Mouse (Mus musculus) adrenal gland, adult 2 months (tissue): Measurements from ENCODE around the gene Slc37a4. TPM values are rescaled to one million over a fixed set of nuclear protein-coding genes. Genes with fewer than 3 reads are reported as not detected.
"Not testable (repeated sequence)": the region's sequence is repeated elsewhere in the genome, so short reads cannot be mapped to it uniquely, and the experiment has no call there.

ENCODE experiments used
- DNase-seq: peaks from one replicate; pipeline ENCODE4 v3.0.0; 2021
- polyA plus RNA-seq: library from polyadenylated mRNA; depleted of rRNA; stranded (reverse); fragments of >200 nt; gene quantifications from 2 replicates; pipeline ENCODE4 v1.2.3, GENCODE M21; 2012
- total RNA-seq, 2 experiments: library from RNA; stranded (reverse); gene quantifications; 2 replicates each; pipeline ENCODE4 v1.2.3; 2021

Slc37a4 gene
- total and polyA plus RNA-seq, 3 experiments, result 14.4 to 27.9 (median 15.6) TPM

DNA sequence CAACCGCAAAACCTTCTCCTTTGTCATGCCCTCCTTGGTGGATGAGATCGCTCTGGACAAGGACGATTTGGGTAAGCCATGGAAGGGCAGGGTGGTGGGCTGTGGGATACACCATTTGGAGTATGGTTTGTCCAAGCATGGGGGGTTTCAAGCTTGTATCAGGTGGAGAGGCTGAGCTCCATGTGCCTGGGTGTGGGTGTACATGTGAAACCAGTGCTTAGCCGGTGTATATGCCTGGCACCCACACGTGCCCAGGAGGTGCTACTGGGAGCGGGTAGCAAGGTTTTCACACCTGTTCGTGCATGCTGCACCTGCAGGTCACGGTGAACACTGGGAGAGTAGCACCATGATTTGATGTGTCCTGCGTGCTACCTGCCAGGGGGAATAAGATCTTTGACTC lies 1.9 kb downstream of the Slc37a4 start:
- no peak for DNase-seq

DNA sequence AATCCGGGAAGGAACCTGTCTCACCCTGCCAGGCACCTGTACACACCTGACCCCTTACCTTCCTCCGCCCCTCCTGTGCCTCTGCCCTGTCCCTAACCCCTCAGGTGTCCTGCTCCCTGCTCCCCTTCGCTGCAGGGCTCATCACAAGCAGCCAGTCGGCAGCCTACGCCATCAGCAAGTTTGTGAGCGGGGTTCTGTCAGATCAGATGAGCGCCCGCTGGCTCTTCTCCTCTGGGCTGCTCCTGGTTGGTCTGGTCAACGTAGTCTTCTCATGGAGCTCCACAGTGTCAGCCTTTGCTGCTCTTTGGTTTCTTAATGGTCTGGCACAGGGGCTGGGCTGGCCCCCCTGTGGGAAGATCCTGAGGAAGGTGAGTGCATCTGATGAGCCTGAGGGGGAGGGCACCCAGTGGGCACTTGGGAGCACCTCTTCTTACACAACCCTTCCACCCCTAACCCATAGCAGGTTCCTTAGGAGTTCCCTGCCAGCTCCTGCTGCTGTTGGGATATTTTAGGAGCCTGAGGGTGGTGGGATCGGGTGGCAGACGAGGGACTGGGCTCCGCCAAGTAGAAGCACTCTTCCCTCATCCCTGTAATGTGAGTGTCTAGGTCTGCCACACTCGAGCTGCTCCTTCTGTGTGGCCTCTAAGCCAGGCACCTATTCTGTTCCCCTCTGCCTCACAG lies 2.6 kb downstream of the Slc37a4 start:
- DNase-seq, result no peak

DNA sequence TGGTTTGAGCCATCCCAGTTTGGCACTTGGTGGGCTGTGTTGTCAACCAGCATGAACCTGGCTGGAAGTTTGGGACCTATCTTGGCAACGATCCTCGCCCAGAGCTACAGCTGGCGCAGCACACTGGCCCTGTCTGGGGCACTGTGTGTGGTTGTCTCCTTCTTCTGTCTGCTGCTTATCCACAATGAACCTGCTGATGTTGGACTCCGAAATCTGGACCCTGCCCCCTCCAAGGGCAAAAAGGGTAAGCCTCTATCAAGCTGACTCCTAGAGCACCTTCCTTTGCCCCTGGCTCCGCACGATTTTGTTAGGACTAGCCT lies 3.1 kb downstream of the Slc37a4 start:
- no peak for DNase-seq

DNA sequence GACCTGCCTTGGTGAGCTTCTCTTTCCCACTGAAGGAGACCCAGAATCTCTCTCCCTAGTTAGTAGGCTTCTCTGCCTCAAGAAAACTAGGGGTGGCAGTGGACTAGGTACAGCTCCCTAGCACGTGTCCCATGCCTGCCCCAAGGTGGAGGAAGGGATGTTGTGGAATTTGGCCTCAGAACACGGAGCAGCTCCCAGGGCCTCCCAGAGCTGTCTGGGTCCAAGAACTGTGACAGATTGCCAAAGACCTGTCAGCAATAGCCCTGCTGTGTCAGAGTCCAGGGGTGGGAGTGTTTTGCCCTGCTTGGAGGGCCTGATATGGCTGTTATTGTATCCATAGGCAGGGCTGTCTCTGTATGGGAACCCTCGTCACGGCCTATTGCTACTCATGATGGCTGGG lies 4.4 kb downstream of the Slc37a4 start:
- DNase-seq, result peak; percentile 44

DNA sequence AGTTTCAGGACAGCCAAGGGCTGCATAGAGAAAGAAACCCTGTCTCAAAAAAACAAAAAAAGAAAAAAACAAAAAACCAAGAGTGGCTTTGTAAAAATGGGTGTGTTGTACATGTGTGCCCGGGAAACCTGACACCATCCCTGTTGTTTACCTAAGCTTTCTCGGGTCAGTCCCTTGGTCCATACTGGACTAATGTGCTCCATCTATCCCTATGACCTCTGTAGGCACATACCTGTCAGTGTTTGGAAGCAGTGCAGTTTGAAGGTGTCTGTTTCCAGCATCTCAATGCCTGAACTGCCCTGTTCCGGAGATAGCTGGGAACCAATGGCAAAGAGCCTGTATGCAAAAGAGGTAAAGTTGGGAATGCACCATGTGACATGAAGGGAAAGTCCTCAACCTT lies 8.4 kb downstream of the Slc37a4 start:
- no peak for DNase-seq

DNA sequence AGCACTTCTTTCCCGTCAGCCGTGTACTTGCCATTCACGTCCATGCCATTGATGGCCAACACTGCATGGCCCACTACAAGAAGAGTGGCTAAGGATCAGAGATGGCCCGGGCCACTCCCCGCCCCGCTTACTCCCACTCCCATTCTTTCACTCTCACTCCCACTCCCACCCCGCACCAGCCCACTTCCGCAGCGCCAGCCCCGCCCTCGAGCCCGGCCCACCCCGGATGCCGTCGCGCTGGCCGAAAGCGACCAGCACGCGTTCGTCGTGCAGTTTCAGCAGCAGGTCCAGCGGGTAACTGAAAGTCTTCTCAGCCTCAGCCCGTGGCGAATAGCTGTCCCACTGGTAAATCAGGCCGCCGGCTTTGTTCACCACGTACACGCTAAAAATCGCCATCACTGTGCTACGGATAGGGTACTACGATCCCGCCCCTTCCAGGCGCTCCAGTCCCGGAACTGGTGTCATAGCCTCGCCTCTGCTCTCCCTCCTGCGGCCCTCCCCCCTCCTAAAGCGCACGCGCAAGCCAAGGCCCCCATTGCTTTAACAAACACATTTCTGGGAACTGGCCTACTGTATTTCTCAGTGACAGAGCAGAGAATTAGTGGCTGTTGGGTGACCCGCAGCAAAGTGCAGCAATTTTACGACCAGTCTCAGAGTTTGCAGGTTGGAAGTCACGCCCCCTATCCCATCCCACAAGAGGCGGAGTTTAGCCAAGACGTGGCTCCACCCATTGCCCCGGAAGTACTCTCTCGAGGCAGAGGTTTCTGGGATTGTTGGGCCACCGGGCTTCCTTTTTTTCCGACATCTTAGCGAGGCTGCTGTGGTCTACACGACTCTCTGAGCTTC lies 10.5 kb downstream of the Slc37a4 start, which contains the start of the genes Rps25 and Trappc4:
Gene Rps25, plus strand, starts transcription at position 234 of the 846 bp plus-strand sequence.
Gene Trappc4, minus strand, starts transcription at position 695 of the 846 bp plus-strand sequence.
- DNase-seq, result peak; percentile 94

DNA sequence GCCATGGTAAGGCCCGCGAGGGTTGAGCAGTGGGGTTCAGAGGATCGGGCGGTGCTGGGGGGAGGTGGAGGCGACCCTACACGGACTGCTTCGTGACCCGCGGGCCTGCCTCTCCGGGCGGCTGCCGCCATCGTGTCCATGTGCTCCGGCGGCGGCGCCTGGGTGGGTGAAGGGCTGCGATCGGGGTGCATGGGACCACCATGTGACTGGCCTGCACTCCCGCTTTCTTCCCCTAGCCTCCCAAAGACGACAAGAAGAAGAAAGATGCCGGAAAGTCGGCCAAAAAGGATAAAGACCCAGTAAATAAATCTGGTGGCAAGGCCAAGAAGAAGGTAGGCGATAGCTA lies 11.1 kb downstream of the Slc37a4 start:
- DNase-seq, result no peak

DNA sequence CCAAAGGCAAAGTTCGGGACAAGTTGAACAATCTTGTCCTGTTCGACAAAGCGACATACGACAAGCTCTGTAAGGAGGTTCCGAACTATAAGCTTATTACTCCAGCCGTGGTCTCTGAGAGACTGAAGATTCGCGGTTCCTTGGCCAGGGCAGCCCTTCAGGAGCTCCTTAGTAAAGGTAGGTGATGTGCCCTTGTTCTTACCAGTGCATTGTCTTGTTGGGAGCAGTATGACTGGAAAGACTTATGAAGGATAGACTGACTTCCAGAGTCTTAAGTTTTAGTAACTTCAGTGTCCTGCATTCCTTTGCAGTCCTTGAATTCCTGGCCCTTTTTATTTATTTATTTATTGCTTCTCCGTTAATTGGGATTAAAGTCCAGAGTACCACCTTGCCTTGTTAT lies 12.0 kb downstream of the Slc37a4 start:
- DNase-seq, result not testable (repeated sequence)

DNA sequence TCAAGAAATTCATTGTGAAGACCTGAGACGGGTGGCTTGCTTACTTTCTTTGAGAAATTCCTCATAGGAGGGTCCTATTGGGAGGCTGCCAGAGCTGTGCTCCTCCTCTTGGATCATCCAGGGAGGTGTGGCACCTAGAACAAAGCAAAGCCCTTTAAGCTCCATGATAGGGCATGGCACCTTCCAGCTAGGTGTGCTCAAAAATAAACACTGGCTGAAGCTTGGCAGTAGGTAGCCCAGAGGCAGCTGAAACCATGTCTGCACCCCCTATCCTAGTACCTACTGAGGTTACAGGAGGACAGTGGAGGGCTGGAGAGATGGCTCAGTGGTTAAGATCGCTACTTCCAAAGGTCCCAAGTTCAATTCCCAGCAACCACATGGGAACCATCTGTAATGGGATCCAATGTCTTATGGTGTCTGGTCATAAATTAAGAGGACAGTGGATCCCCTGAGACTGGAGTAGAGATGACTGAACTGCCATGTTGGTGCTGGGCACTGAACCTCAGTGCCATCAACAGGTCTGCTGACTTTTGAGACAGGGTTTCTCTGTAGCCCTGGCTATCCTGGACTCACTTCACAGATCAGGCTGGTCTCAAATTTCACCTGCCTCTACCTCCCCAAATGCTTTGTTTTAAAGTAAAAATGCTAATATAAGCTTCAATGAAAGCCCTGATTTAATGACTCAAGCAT lies 14.1 kb downstream of the Slc37a4 start:
- DNase-seq, result no peak

DNA sequence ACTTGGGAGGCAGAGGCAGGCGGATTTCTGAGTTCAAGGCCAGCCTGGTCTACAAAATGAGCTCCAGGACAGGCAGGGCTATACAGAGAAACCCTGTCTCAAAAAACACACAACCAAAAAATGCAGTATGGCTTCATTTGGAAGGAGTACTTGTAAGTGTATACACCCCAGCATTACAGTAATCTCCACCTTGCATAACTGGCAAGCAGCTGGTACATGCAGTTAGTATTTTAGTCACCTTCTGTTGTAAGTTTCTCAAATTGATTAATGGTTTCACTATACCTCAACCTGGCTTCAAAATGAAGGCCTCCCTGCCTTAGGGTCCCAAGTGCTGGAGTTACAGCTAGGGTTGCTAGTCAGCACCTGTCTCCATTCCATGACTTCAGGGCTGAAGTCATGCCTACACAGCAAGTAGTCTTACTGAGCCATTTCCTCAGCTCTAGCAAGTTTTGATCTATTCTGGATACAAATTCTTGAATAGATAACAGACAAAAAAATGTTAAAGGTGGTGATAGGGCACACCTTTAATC lies 15.0 kb downstream of the Slc37a4 start:
- DNase-seq, result no peak

DNA sequence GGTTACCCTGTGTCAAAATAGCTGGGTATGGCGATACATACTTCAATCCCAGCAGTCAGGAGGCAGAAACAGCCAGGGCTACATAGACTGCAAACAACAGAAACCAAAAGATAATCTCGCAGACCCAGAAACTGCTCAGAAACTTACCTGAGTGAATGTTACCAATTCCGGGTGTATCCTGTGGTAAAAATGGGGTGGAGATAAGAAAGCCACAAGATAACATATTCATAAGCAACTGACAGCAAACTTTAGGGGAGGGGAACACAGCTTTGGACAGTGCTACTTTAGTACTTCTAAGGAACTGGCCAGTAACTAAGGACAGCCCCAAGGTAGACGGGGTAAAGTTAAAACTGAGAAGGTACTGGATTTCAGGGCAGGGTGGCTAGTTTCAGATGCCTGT lies 15.7 kb downstream of the Slc37a4 start:
- no peak for DNase-seq

DNA sequence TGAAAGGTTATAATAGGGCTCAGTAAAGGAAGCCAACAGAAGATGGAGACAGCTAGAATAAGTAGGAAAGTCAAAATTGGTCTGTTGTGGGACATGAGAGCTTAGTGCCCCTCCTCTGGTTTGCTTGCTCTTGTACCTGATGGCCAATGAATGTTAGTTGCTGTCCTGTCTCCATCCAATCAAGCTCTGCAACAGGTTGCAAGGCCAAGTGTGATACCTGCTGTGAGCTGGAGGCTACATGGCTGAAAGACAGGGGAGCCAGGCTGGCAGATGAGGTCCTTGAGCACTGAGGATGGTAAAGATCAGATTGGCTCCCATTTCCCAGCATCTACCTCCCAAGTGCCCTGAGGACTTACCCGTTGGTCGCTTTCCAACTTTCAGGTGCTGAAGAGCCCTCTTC lies 16.1 kb downstream of the Slc37a4 start:
- DNase-seq, result no peak

DNA sequence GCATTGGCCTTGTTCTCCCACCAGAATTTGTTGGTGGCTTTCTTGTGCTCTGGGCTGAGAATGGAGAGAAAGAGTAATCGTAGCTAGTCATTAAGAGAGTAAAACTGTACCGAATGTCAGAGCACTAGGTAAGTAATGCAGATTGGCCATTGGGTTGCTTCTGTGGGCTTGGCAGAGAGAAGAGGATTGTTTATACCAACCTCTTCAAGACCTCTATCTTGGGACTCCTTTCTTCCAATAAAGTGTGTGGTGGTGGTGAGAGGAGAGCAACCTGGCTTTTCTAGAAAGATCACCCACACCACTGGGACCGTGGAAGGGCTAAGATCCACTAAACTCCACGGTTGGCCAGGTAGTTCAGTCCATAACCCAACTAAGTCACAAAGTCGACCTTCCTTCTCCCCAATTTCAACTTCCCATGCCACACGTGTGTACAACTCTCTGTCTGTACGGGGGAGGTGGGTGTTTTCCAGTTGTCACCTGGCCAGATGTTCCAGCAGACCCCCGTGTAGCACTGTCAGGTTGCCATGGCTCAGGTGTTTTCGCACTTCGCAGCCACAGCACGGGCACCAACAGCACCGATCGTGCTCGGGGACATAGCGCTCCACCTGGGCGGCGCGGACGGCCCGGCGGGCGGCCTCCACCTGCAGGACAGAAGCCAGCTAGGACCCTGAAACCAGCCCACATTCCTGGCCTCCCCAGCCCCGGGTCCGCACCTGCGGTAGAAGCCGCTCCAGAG lies 20.7 kb downstream of the Slc37a4 start:
- DNase-seq, result no peak

DNA sequence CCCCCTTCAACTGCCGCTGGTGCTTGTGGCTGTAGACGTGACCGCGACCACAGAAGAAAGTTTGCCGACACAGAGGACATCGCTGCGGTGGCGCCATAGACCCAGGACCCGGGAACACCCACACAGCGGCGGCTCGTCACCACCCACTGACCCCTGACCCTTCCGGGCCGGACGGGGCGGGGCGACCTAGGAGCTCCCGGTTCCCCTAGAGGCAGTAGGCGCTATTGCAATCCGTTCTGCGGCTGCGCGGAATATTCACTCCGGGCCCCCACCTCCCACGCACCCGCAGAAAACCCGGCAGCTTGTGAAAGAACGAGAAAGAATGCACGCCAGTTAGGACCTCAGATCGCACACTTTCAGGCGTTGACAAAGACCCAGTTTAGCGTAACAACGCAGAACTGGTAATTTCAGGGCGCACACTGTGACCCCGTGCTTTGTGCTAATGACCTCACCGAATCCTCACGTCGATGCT lies 21.3 kb downstream of the Slc37a4 start:
- DNase-seq, result peak; percentile 96

DNA sequence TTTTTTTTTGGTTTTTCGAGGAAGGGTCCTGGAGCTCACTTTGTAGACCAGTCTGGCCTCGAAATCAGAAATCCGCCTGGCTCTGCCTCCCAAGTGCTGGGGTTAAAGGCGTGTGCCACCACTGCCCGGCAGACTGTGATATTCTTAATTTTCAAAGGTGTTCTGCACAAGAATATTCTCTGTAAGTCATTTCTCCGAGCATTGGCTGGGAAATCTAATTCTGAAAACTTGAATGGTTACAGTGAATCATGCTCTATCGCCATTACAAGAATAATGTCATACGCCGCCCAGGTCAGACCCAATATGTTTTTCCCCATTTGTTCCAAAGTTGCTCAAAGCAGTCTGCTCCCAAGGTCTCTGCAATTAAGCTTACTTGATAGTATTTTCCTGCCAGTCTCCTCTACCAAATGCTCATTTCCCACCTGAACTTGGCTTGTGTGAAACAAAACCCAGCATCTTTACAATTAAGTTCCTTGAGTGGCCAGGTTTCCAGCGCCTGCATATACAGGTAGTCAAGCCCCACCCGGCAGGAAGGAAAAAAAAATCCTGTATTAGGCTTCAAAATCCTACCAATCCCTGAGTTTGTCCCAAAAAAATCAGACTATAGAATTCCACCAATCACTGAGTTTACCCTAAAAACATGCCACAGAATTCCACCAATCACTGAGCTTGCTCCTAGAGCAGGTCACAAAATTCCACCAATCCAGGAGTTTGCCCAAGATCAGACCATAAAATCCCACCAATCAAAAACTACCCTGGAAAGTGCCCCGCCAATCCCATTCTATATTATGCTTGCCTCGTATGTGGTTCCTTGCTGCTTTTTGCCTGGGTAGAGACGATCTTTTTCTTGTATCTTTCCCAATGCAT lies 22.1 kb downstream of the Slc37a4 start, which contains the start of gene Ccdc84:
Gene Ccdc84, minus strand, starts transcription at position 51 of the 867 bp plus-strand sequence.
- no peak for DNase-seq

DNA sequence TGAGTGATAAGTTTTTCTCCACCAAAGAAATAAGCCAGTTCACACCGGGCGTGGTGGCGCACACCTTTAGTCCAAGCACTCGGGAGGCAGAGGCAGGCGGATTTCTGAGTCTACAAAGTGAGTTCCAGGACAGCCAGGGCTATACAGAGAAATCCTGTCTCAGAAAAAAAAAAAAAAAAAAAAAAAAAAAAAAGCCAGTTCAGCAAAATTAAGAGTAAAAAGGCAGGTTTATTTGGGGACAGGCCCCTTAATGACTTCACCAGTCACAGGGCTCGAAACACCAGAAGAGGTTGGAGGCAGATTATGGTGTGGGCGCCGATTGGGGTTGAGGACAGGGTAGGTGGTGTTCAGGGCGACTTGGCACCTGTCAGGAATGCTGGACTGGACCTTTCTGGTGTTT lies 23.1 kb downstream of the Slc37a4 start:
- not testable (repeated sequence) for DNase-seq

DNA sequence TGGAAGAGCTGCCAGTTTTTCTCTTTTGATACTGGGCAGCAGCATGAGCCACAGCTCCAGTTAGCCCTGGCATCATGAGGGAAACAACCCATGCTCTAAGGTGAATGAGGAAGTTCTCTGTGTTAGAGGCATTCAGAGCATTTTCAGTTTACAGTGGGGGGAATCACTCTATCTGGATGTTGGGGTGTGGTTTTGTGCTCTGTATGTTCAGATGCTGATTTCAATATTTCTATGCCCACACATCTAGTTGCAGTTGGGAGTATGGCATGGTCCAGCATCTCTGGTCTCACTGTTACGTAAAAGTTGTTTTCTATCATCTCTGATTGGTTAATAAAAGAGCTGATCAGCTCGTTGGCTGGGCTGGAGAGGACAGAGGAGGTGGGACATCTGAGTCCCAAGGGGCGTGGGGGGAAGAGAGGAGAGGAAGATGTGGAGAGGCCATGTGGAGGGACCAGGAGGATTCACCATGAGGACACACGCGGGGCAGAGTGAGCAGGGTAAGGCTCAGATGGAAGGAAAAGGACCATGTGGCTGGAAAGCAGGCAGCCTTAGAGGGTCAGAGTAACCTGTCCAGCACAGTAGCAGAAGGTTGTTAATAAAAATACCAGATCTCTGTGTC lies 23.7 kb downstream of the Slc37a4 start:
- DNase-seq, result no peak

DNA sequence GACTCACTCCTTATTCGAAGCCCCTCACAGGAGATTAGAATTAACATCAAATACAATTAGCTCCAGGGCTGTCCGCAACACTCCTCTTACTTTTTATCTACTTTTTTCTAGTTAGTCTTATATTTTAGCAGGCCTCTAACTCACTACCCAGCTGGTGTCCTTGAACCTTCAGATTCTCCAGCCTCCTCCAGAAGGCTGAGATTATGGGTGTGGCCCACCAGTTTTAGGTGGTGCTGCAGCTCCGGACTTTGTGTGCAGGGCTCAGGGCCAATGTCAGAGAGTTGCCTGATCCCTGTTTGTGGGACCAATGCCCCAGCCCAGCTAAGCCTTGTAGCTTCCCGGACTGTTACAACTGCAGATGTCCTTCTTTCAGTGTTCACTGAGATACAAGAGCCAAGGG lies 26.9 kb downstream of the Slc37a4 start:
- no peak for DNase-seq

DNA sequence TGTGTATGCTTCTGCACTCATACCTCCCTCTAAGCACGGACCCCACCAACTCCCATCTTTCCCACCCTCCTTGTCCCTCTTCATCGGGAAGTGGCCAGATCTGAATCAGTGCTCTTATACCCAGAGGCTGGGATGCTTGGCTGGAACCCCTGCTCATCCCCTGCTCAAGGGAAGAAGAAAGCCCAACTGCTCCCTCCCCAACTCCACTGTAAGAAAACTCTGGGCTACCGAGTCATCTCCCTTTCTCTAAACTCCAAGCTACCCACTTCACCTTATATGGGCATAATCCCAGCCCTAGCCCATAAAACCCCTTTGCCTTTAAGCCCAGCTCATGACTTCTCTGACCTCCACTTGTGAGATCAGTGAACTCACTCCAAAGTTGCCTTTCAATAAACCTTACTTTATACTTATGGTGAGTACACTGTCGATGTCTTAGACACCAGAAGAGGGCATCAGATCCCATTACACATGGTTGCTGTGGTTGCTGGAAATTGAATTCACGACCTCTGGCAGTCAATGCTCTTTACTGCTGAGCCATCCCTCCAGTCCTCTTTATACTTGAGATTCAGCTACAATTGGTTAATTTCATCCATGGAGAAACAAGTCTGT lies 36.0 kb downstream of the Slc37a4 start:
- no peak for DNase-seq

DNA sequence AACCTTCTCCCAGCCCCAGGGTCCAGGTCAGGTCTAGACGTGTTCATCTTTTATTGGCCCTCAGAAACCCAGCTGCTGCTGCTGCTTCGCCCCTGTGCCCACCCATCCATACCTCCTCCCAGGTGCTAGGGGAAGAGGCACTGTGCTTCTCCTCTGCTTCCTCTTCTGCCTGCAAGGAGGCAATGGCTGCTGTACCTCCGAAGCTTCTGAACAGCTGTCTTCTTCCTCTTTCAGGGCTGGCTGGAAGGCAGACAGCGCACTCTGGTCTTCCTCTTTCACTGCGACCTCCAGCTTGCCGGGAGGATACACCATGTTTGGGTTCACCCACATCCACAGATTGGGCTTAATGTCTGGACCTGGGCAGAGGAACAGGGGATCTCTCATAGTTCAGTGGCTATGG lies 39.1 kb downstream of the Slc37a4 start:
- DNase-seq, result no peak
